Mouse (Mus musculus): ENCODE measurements at regions not wholly inside any gene's neighbourhood (a gene's known extent, or its start where the extent isn't known, plus 50 kb on each side); places are given as distances from the start of the nearest gene placed in this dataset.
A peak's percentile ranks its signal among the peaks of the same experiment; 100 is the strongest.

GRCm38 (mm10) chr12:5443730-5444129, 68.2 kb upstream of the Klhl29 start:
- Histone ChIP-seq H3K9me3 (no peaks in the 10 kb centered on the region), H3K36me3 (replicated peaks) (no peaks in the 10 kb centered on the region), H3K4me3 (no peak overlapping the region), H3K27ac (replicated peaks) (no peak overlapping the region), H3K4me1 (peaks cover 11% of the 10 kb centered on the region), H3K27me3 (replicated peaks; ENCODE audit: low read depth, poor library complexity, severe bottlenecking) (no peaks in the 10 kb centered on the region)
- WGBS, result 67% methylated on average over 2 of the region's 2 CpGs
- DNase-seq (ENCODE audit: low spot score), result no peak

GRCm38 (mm10) chr12:5443091-5443531, 67.6 kb upstream of the Klhl29 start:
- no peak for DNase-seq (ENCODE audit: low spot score)
- Histone ChIP-seq H3K36me3 (replicated peaks) (no peaks in the 10 kb centered on the region), H3K4me3 (no peak overlapping the region), H3K9me3 (no peaks in the 10 kb centered on the region), H3K27me3 (replicated peaks; ENCODE audit: low read depth, poor library complexity, severe bottlenecking) (no peaks in the 10 kb centered on the region), H3K4me1 (peaks cover 11% of the 10 kb centered on the region), H3K27ac (replicated peaks) (no peak overlapping the region)
- 66% methylated on average over 7 of the region's 7 CpGs for WGBS

DNA sequence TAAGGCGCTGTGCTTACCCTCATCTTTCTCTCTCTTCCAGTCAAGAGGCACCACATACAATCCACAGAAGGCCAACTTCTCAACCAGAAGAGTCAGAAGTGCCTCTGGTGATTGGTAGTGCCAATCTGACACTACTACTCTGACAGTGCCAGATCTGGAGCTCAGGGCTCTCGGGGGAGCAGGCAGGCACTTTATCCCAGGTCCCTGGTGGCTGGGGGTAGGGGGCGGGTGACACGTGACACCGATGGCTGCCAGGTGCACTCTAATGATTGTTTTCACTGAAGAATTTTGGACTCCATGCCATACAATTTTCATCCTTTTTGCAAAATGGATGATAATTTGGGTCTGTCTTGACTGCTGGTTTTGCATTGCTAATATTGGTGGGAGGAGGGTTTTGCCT, 67.2 kb upstream of the Klhl29 start:
- Histone ChIP-seq H3K4me1 (peaks cover 11% of the 10 kb centered on the region), H3K27me3 (replicated peaks; ENCODE audit: low read depth, poor library complexity, severe bottlenecking) (no peaks in the 10 kb centered on the region), H3K36me3 (replicated peaks) (no peaks in the 10 kb centered on the region), H3K4me3 (no peak overlapping the region), H3K9me3 (no peaks in the 10 kb centered on the region), H3K27ac (replicated peaks) (no peak overlapping the region)
- DNase-seq (ENCODE audit: low spot score), result no peak
- WGBS, result 78% methylated on average over 5 of the region's 5 CpGs

- Histone ChIP-seq H3K27me3 (replicated peaks; ENCODE audit: low read depth, poor library complexity, severe bottlenecking) (no peaks in the 10 kb centered on the region), H3K4me3 (no peak overlapping the region), H3K9me3 (no peaks in the 10 kb centered on the region), H3K4me1 (peaks cover 15% of the 10 kb centered on the region), H3K36me3 (replicated peaks) (no peaks in the 10 kb centered on the region), H3K27ac (replicated peaks) (no peak overlapping the region)
- WGBS, result 81% methylated on average over 3 of the region's 3 CpGs
- DNase-seq (ENCODE audit: low spot score), result no peak
Observed at GRCm38 (mm10) chr12:5440482-5440881, 65.0 kb upstream of the Klhl29 start.

DNA sequence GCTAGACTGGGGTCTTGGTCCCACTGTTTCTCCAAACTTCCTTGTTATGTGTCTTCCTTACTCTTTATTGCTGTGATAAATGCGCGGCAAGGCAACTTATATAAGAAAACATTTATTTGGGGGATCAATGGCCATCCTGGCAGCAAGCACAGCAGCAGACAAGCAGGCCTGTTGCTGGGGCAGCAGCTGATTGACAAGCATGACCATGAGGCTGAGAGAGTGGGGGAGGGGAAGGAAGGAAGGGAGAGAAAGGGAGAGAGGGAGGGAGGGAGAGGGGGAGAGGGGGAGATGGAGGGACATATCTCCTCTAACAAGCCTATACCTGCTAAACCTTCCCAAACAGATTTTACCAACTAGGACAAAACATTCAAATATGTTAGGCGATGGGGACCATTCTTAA, 60.4 kb upstream of the Klhl29 start:
- Histone ChIP-seq H3K27me3 (replicated peaks; ENCODE audit: low read depth, poor library complexity, severe bottlenecking) (no peaks in the 10 kb centered on the region), H3K27ac (replicated peaks) (no peak overlapping the region), H3K4me3 (no peak overlapping the region), H3K36me3 (replicated peaks) (no peaks in the 10 kb centered on the region), H3K4me1 (peaks cover 8% of the 10 kb centered on the region), H3K9me3 (no peaks in the 10 kb centered on the region)
- DNase-seq (ENCODE audit: low spot score), result no peak
- WGBS, result 83% methylated on average over 3 of the region's 3 CpGs

DNA sequence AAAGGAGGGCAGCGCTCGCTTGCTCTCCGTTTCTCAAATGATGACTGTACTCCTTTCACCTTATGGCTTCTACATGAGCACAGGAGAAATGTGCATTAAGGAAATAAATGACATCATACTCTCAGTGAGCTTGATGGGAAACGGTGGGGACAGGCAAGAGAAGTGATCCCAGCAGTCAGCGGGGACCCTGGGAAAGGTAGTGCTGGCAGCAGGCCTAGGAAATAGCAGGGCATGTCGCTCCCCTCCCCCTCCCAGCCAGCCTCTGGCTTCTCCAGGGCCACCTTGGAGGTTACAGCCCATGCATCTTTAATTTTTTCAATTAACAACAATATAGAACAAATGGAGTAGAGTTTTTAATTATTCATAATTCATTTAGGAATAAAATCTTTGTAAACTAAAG, 58.6 kb upstream of the Klhl29 start:
- H3K9me3 ChIP-seq, result no peaks in the 10 kb centered on the region
- no peak overlapping the region for H3K4me3 ChIP-seq
- peak; percentile 15 for DNase-seq (ENCODE audit: low spot score)
- H3K27ac ChIP-seq (replicated peaks), result no peak overlapping the region
- H3K36me3 ChIP-seq (replicated peaks), result no peaks in the 10 kb centered on the region
- WGBS, result 61% methylated on average over 6 of the region's 6 CpGs
- H3K27me3 ChIP-seq (replicated peaks; ENCODE audit: low read depth, poor library complexity, severe bottlenecking), result no peaks in the 10 kb centered on the region
- H3K4me1 ChIP-seq, result peaks cover 13% of the 10 kb centered on the region

GRCm38 (mm10) chr12:5432688-5433087, 57.2 kb upstream of the Klhl29 start:
- no peak for DNase-seq (ENCODE audit: low spot score)
- Histone ChIP-seq H3K27ac (replicated peaks) (no peak overlapping the region), H3K27me3 (replicated peaks; ENCODE audit: low read depth, poor library complexity, severe bottlenecking) (no peaks in the 10 kb centered on the region), H3K9me3 (no peaks in the 10 kb centered on the region), H3K36me3 (replicated peaks) (no peaks in the 10 kb centered on the region), H3K4me1 (peaks cover 20% of the 10 kb centered on the region), H3K4me3 (no peak overlapping the region)
- 74% methylated on average over 3 of the region's 3 CpGs for WGBS

DNA sequence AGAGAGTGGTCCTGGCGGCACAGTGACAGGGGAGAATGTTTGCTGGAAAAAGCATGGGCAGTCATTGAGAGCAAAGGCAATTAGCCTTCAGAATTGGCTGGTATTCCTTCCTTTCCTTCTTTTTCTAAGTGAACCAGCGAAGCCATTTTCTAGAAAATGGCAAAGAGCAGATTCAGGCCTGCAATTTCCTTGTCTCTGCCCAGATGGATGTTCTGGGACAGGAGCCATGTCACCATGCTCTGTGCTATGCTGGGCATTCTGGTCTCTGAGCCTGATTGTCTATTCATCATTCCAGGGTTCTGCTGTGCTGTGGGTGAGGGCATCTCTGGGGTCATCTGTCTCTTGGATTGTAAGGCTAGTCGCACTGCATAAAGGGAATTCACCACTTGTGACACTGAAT, 53.3 kb upstream of the Klhl29 start:
- Histone ChIP-seq H3K27me3 (replicated peaks; ENCODE audit: low read depth, poor library complexity, severe bottlenecking) (no peaks in the 10 kb centered on the region), H3K36me3 (replicated peaks) (no peaks in the 10 kb centered on the region), H3K9me3 (no peaks in the 10 kb centered on the region), H3K27ac (replicated peaks) (no peak overlapping the region; the same call in 1 of the 2 replicates), H3K4me1 (peaks cover 12% of the 10 kb centered on the region), H3K4me3 (no peak overlapping the region)
- no peak for DNase-seq (ENCODE audit: low spot score)
- 57% methylated on average over 3 of the region's 3 CpGs for WGBS

Data from embryonic facial prominence, embryonic 10.5 days (tissue).